Mouse (Mus musculus): ENCODE results near the gene Vamp8.

Gene Vamp8

GRCm38 (mm10) chr6:72371571-72371970 lies 18.9 kb downstream of the Vamp8 start:
- no peak for DNase-seq (ENCODE audit: low read depth, low spot score)

- DNase-seq (ENCODE audit: low read depth, low spot score) = no peak
Measured at GRCm38 (mm10) chr6:72371147-72371546, 19.4 kb downstream of the Vamp8 start.

GRCm38 (mm10) chr6:72370091-72370490 lies 20.4 kb downstream of the Vamp8 start:
- DNase-seq (ENCODE audit: low read depth, low spot score) = no peak

- no peak for DNase-seq (ENCODE audit: low read depth, low spot score)
Measured at GRCm38 (mm10) chr6:72369557-72369956, 20.9 kb downstream of the Vamp8 start.

GRCm38 (mm10) chr6:72367460-72367974 lies 23.0 kb downstream of the Vamp8 start:
- DNase-seq (ENCODE audit: low read depth, low spot score) = no peak

- DNase-seq (ENCODE audit: low read depth, low spot score) = no peak
Measured at GRCm38 (mm10) chr6:72366844-72367443, 23.6 kb downstream of the Vamp8 start, which contains the start of gene Rnf181. Rnf181 (minus strand) TSS chr6:72366956.

GRCm38 (mm10) chr6:72366304-72366703 lies 24.2 kb downstream of the Vamp8 start:
- DNase-seq (ENCODE audit: low read depth, low spot score) = no peak

- DNase-seq (ENCODE audit: low read depth, low spot score) = no peak
Measured at GRCm38 (mm10) chr6:72364985-72365384, 25.5 kb downstream of the Vamp8 start.

- no peak for DNase-seq (ENCODE audit: low read depth, low spot score)
Measured at GRCm38 (mm10) chr6:72364009-72364408, 26.5 kb downstream of the Vamp8 start.

GRCm38 (mm10) chr6:72362132-72363028 lies 28.1 kb downstream of the Vamp8 start:
- DNase-seq (ENCODE audit: low read depth, low spot score) = peak; percentile 96

GRCm38 (mm10) chr6:72361121-72361551 lies 29.4 kb downstream of the Vamp8 start:
- no peak for DNase-seq (ENCODE audit: low read depth, low spot score)

- no peak for DNase-seq (ENCODE audit: low read depth, low spot score)
Measured at GRCm38 (mm10) chr6:72360599-72360935, 29.9 kb downstream of the Vamp8 start.

- DNase-seq (ENCODE audit: low read depth, low spot score) = no peak
Measured at GRCm38 (mm10) chr6:72359891-72360598, 30.5 kb downstream of the Vamp8 start.

- DNase-seq (ENCODE audit: low read depth, low spot score) = no peak
Measured at GRCm38 (mm10) chr6:72359343-72359742, 31.2 kb downstream of the Vamp8 start.

- no peak for DNase-seq (ENCODE audit: low read depth, low spot score)
Measured at GRCm38 (mm10) chr6:72358086-72358764, 32.3 kb downstream of the Vamp8 start.

GRCm38 (mm10) chr6:72357164-72358079 lies 33.1 kb downstream of the Vamp8 start:
- DNase-seq (ENCODE audit: low read depth, low spot score) = no peak

GRCm38 (mm10) chr6:72356001-72356532 lies 34.4 kb downstream of the Vamp8 start:
- no peak for DNase-seq (ENCODE audit: low read depth, low spot score)

- no peak for DNase-seq (ENCODE audit: low read depth, low spot score)
Measured at GRCm38 (mm10) chr6:72355066-72355911, 35.2 kb downstream of the Vamp8 start, which contains the start of gene Tmem150a. Tmem150a (plus strand) TSS chr6:72355447.

GRCm38 (mm10) chr6:72354025-72354424 lies 36.5 kb downstream of the Vamp8 start:
- DNase-seq (ENCODE audit: low read depth, low spot score) = no peak

Measured in brain, embryonic 18.5 days (tissue).